Mouse (Mus musculus): ENCODE measurements around the gene Cit.

GRCm38 (mm10) chr5:115817022-115817421 lies 28.1 kb upstream of the Cit start:
- TF ChIP-seq POLR2A (IDR thresholded peaks at IDR 0.05; ENCODE audit: borderline replicate concordance, insufficient read depth, low read length) (no peak), CTCF (IDR thresholded peaks at IDR 0.05; ENCODE audit: borderline replicate concordance, insufficient read depth, low read depth, low read length) (no peak)
